Mouse (Mus musculus) spleen, adult 2 months (tissue): Measurements from ENCODE around the gene Cisd3.

Experiments used
- CTCF ChIP-seq: fragments of 200-500 bp; IDR thresholded peaks from 2 replicates; pipeline ENCODE4 v1.5.1; 2011; ENCODE audit warnings: mild to moderate bottlenecking, inconsistent platforms; ENCODE audit not compliant: insufficient read depth, insufficient read length, insufficient replicate concordance; ENCODE audit errors: extremely low read depth
- POLR2A ChIP-seq: fragments of 200-500 bp; IDR thresholded peaks from 2 replicates; pipeline ENCODE4 v1.6.1; 2011; ENCODE audit warnings: low read depth, low read length, inconsistent platforms

DNA sequence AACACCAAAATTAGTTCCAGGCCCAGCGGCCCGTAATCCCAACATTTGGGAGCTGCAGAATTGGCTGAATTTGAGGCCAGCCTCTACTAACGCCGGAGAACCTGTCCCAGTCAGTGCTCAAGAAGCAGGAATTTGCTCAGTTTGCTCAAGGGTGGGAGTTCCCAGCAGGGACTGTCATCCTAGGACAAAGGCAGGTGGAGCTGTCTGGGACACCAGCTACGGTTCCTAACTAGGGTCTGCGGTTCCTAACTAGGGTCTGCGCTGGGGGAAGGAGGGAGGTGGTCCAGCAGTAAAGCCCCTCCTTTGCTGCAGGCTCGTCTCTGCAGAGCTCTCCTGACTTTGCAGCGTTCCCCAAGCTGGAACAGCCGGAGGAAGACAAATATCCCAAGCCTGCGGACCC lies 12.5 kb upstream of the Cisd3 start:
- TF ChIP-seq CTCF (no peak), POLR2A (no peak)
